Mouse (Mus musculus) cerebellum, postnatal 10 days (tissue): ENCODE measurements around the gene Tmprss11d.

Experiments
- DNase-seq, 2 experiments: peaks; one replicate each; pipeline ENCODE4 v3.0.0; 2021; ENCODE audit warnings: mixed read lengths in 2 of 2

The Tmprss11d gene

GRCm38 (mm10) chr5:86373320-86373719 is at the start of gene Tmprss11d:
Tmprss11d (minus strand) TSS chr5:86373420.
- no peak for DNase-seq

GRCm38 (mm10) chr5:86421323-86422028 is 48.3 kb upstream of the Tmprss11d start:
- peak; percentile 9 to 14 for DNase-seq

GRCm38 (mm10) chr5:86419494-86419893 is 46.3 kb upstream of the Tmprss11d start:
- DNase-seq = peak; percentile 32 to 48

- DNase-seq = no peak
Observed at GRCm38 (mm10) chr5:86414280-86414679, 41.1 kb upstream of the Tmprss11d start.

GRCm38 (mm10) chr5:86410815-86411214 is 37.6 kb upstream of the Tmprss11d start:
- peak; percentile 58 to 68 for DNase-seq

- DNase-seq = no peak
Observed at GRCm38 (mm10) chr5:86407941-86408340, 34.7 kb upstream of the Tmprss11d start.

- DNase-seq = no peak
Observed at GRCm38 (mm10) chr5:86407191-86407590, 34.0 kb upstream of the Tmprss11d start.

GRCm38 (mm10) chr5:86359412-86359985 is 13.7 kb downstream of the Tmprss11d start:
- peak; percentile 4 to 43 for DNase-seq

GRCm38 (mm10) chr5:86352966-86353365 is 20.3 kb downstream of the Tmprss11d start:
- DNase-seq = peak; percentile 69 to 89

- DNase-seq = peak in 1 of 2 experiments; percentile 14
Observed at GRCm38 (mm10) chr5:86318018-86318956, 54.9 kb downstream of the Tmprss11d start.

GRCm38 (mm10) chr5:86306116-86306515 is 67.1 kb downstream of the Tmprss11d start:
- peak; percentile 91 for DNase-seq

- peak; percentile 55 to 67 for DNase-seq
Observed at GRCm38 (mm10) chr5:86303877-86304276, 69.3 kb downstream of the Tmprss11d start.

GRCm38 (mm10) chr5:86289208-86289607 is 84.0 kb downstream of the Tmprss11d start, which contains the start of gene Tmprss11c:
Tmprss11c (minus strand) TSS chr5:86289308.
- no peak for DNase-seq
